In genomic region chr3:37976566-37976965, GRCm38 (mm10) we compare ENCODE assay signal across 8 mouse cellular contexts.
DNase-seq lines count a peak whose midpoint lies in the region; ATAC-seq lines count a peak whose summit lies in the region.

No protein-coding gene starts in this region.

- H3K4me1 ChIP-seq in hindbrain, embryonic 12.5 days: peaks cover 4% of the 10 kb centered on the region
- H3K4me1 ChIP-seq in midbrain, embryonic 14.5 days (ENCODE audit: control insufficient read depth, insufficient read depth, low read length): peaks cover 4% of the 10 kb centered on the region; the same call in 1 of the 2 replicates

- 39% methylated on average over 13 of the region's 13 CpGs for WGBS in hindbrain, embryonic 12.5 days
- 50% methylated on average over 13 of the region's 13 CpGs for WGBS in midbrain, embryonic 14.5 days

- H3K9ac ChIP-seq in hindbrain, embryonic 12.5 days: no peak overlapping the region
- H3K9ac ChIP-seq in midbrain, embryonic 14.5 days (replicated peaks; ENCODE audit: low read length): no peak overlapping the region; the same call in 1 of the 2 replicates

- H3K9me3 ChIP-seq in hindbrain, embryonic 12.5 days (replicated peaks): no peaks in the 10 kb centered on the region
- H3K9me3 ChIP-seq in midbrain, embryonic 14.5 days (ENCODE audit: control insufficient read depth, low read length): no peaks in the 10 kb centered on the region

- no peak for ATAC-seq in hindbrain, embryonic 12.5 days (ENCODE audit: low FRiP score)
- ATAC-seq in midbrain, embryonic 14.5 days (ENCODE audit: low FRiP score, low TSS enrichment): no peak
- ATAC-seq in granulocyte monocyte progenitor cell, adult 5-6 weeks (replicated peaks; ENCODE audit: poor library complexity, severe bottlenecking): no peak

- peak overlapping the region; percentile 31; the same call in 1 of the 2 replicates for H3K4me2 ChIP-seq in hindbrain, embryonic 12.5 days (replicated peaks)
- peak overlapping the region; percentile 37 for H3K4me2 ChIP-seq in midbrain, embryonic 14.5 days (ENCODE audit: low read length)

- peak; percentile 12 to 16 for DNase-seq in right cerebral cortex, adult 2 months (ENCODE audit: low spot score in 2 of 2)
- DNase-seq in right cerebral cortex, postnatal 14 days: no peak
- peak; percentile 88 for DNase-seq in gastrocnemius, adult 18-20 months (ENCODE audit: low spot score)
- peak; percentile 11 to 13 for DNase-seq in left cerebral cortex, postnatal 14 days (ENCODE audit: low spot score in 2 of 2)
- DNase-seq in midbrain, embryonic 14.5 days: peak; percentile 46
- peak; percentile 70 for DNase-seq in urinary bladder, postnatal 14 days (ENCODE audit: low spot score)

- intact Hi-C loops in left cerebral cortex, postnatal 14 days (cut with DNase I): no loop called here

- H3K27ac ChIP-seq in hindbrain, embryonic 12.5 days: no peak overlapping the region
- H3K27ac ChIP-seq in midbrain, embryonic 14.5 days (replicated peaks; ENCODE audit: low read depth, low read length): no peak overlapping the region

- H3K36me3 ChIP-seq in hindbrain, embryonic 12.5 days: no peaks in the 10 kb centered on the region
- H3K36me3 ChIP-seq in midbrain, embryonic 14.5 days (ENCODE audit: control insufficient read depth, insufficient read depth, low read length): no peaks in the 10 kb centered on the region

- H3K4me3 ChIP-seq in hindbrain, embryonic 12.5 days: no peak overlapping the region
- H3K4me3 ChIP-seq in midbrain, embryonic 14.5 days (replicated peaks; ENCODE audit: low read depth, low read length): peak overlapping the region; percentile 3; the same call in 1 of the 2 replicates

- no peaks in the 10 kb centered on the region for H3K27me3 ChIP-seq in hindbrain, embryonic 12.5 days
- H3K27me3 ChIP-seq in midbrain, embryonic 14.5 days (ENCODE audit: control insufficient read depth, insufficient read depth, low read length): 0 out of 2 replicates have a peak, but pooled peaks cover 9% of the 10 kb centered on the region
